Mouse (Mus musculus): ENCODE data around the gene Prokr2. TPM values are rescaled to one million over a fixed set of nuclear protein-coding genes. Genes with fewer than 3 reads are reported as not detected.
A peak's percentile ranks its signal among the peaks of the same experiment; 100 is the strongest.

The Prokr2 gene
- polyA plus RNA-seq, 2 experiments: 1.4 to 4.0 TPM

DNA sequence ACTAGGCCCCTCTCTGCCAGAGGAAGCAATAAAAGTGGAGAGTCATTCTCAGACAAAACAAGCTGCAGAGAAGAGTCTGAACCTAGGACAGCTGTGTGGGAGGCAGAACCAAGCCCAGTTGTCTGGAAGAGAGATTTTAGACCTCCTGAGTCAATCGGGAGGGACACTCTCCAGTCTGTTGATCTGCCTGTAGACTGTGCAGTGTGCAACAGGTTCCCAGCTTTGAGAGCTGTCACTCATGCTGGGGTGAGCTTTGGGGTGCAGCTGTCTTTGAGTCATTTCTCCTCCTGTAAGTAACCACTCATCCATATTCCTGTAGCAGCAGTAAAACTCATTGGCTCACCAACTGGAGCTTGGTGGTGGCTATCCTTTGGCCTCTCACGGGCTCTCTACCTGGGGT lies 33.2 kb upstream of the Prokr2 start:
- no peak overlapping the region for H3K9ac ChIP-seq (ENCODE audit: low read depth, low read length, severe bottlenecking)
- no peak overlapping the region for H3K27ac ChIP-seq (replicated peaks; ENCODE audit: low read depth, low read length)
- no peaks in the 10 kb centered on the region for H3K36me3 ChIP-seq (ENCODE audit: control insufficient read depth, insufficient read depth, low read length)
- no peaks in the 10 kb centered on the region for H3K27me3 ChIP-seq (ENCODE audit: control insufficient read depth, insufficient read depth, low read length)
- no peaks in the 10 kb centered on the region for H3K9me3 ChIP-seq (ENCODE audit: control insufficient read depth, low read length)
- no peak overlapping the region for H3K4me3 ChIP-seq (replicated peaks; ENCODE audit: low read length)
- ATAC-seq (ENCODE audit: low FRiP score, low read depth): peak; percentile 53; the same call in 1 of the 2 replicates
- H3K4me1 ChIP-seq (ENCODE audit: control insufficient read depth, insufficient read depth, low read length): no peaks in the 10 kb centered on the region
- DNase-seq (ENCODE audit: low spot score): no peak
- H3K4me2 ChIP-seq (replicated peaks; ENCODE audit: low read depth, low read length, severe bottlenecking): no peak overlapping the region
- 68% methylated on average over 2 of the region's 2 CpGs for WGBS
- no peak for TF ChIP-seq POLR2A (IDR thresholded peaks at IDR 0.05; ENCODE audit: borderline replicate concordance, extremely low read depth, insufficient read depth, insufficient read length)

DNA sequence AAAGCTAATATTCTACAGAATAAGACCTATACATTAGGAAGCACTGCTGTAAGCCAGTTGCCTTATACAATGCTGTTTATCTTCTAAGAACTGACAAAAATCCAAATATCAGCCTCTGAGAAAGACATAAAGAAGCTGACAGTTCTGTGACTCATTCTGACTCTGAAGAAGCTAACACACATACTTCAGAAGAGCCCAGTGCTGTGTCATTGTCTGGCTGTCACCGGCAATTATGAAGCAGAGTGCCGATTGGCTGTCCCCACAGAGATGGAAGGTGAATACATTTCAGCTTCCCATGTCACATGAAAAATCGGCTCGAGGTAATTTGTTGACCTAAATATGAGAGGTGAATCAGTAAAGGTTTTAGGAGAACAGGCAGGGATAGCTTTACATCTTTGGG lies 24.9 kb upstream of the Prokr2 start:
- no peak overlapping the region for H3K4me2 ChIP-seq (replicated peaks; ENCODE audit: low read depth, low read length, severe bottlenecking)
- H3K36me3 ChIP-seq (ENCODE audit: control insufficient read depth, insufficient read depth, low read length): no peaks in the 10 kb centered on the region
- TF ChIP-seq POLR2A (IDR thresholded peaks at IDR 0.05; ENCODE audit: borderline replicate concordance, extremely low read depth, insufficient read depth, insufficient read length): no peak
- DNase-seq (ENCODE audit: low spot score) (no peak), ATAC-seq (ENCODE audit: low FRiP score, low read depth) (no peak)
- no peaks in the 10 kb centered on the region for H3K9me3 ChIP-seq (ENCODE audit: control insufficient read depth, low read length)
- H3K9ac ChIP-seq (ENCODE audit: low read depth, low read length, severe bottlenecking): no peak overlapping the region
- WGBS: 89% methylated on average over 4 of the region's 4 CpGs
- H3K4me3 ChIP-seq (replicated peaks; ENCODE audit: low read length): no peak overlapping the region
- no peak overlapping the region for H3K27ac ChIP-seq (replicated peaks; ENCODE audit: low read depth, low read length)
- H3K4me1 ChIP-seq (ENCODE audit: control insufficient read depth, insufficient read depth, low read length): no peaks in the 10 kb centered on the region
- no peaks in the 10 kb centered on the region for H3K27me3 ChIP-seq (ENCODE audit: control insufficient read depth, insufficient read depth, low read length)

DNA sequence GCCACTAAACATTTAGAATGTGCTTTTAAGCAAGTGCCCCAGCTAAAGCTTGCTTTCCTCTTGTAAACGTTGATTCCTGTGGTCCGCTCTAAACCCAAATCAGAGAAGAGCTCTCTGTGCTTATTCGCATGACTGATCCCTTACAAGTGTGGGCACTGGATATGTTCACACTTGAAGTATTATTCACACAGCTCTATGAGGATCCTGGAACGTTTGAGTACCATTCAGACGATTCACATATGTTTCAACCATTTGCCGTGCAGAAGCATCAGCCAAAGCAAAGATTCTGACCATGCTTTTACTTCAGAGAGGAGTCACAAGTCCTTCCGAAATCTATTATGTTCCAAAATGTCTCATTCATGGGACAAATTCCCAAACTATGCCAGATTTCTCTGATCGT lies 12.9 kb upstream of the Prokr2 start:
- Histone ChIP-seq H3K9ac (ENCODE audit: low read depth, low read length, severe bottlenecking) (no peak overlapping the region), H3K27ac (replicated peaks; ENCODE audit: low read depth, low read length) (no peak overlapping the region), H3K4me1 (ENCODE audit: control insufficient read depth, insufficient read depth, low read length) (0 out of 2 replicates have a peak, but pooled peaks cover 4% of the 10 kb centered on the region), H3K4me2 (replicated peaks; ENCODE audit: low read depth, low read length, severe bottlenecking) (no peak overlapping the region), H3K4me3 (replicated peaks; ENCODE audit: low read length) (no peak overlapping the region), H3K9me3 (ENCODE audit: control insufficient read depth, low read length) (peaks cover 11% of the 10 kb centered on the region), H3K27me3 (ENCODE audit: control insufficient read depth, insufficient read depth, low read length) (no peaks in the 10 kb centered on the region), H3K36me3 (ENCODE audit: control insufficient read depth, insufficient read depth, low read length) (no peaks in the 10 kb centered on the region)
- 81% methylated on average over 8 of the region's 8 CpGs for WGBS
- DNase-seq (ENCODE audit: low spot score) (no peak), ATAC-seq (ENCODE audit: low FRiP score, low read depth) (no peak)
- no peak for TF ChIP-seq POLR2A (IDR thresholded peaks at IDR 0.05; ENCODE audit: borderline replicate concordance, extremely low read depth, insufficient read depth, insufficient read length)

GRCm38 (mm10) chr2:132395753-132396152 lies 10.5 kb upstream of the Prokr2 start:
- 0 out of 2 replicates have a peak, but pooled peaks cover 4% of the 10 kb centered on the region for H3K4me1 ChIP-seq (ENCODE audit: control insufficient read depth, insufficient read depth, low read length)
- H3K27me3 ChIP-seq (ENCODE audit: control insufficient read depth, insufficient read depth, low read length): no peaks in the 10 kb centered on the region
- ATAC-seq (ENCODE audit: low FRiP score, low read depth): peak; percentile 85
- 0 out of 2 replicates have a peak overlapping the region, but pooled peaks have one; percentile 53 for H3K27ac ChIP-seq (replicated peaks; ENCODE audit: low read depth, low read length)
- 7% methylated on average over 1 of the region's 1 CpGs for WGBS
- DNase-seq (ENCODE audit: low spot score): peak; percentile 63
- TF ChIP-seq POLR2A (IDR thresholded peaks at IDR 0.05; ENCODE audit: borderline replicate concordance, extremely low read depth, insufficient read depth, insufficient read length): no peak
- no peak overlapping the region for H3K4me3 ChIP-seq (replicated peaks; ENCODE audit: low read length)
- H3K4me2 ChIP-seq (replicated peaks; ENCODE audit: low read depth, low read length, severe bottlenecking): no peak overlapping the region
- no peak overlapping the region for H3K9ac ChIP-seq (ENCODE audit: low read depth, low read length, severe bottlenecking)
- peaks cover 11% of the 10 kb centered on the region for H3K9me3 ChIP-seq (ENCODE audit: control insufficient read depth, low read length)
- no peaks in the 10 kb centered on the region for H3K36me3 ChIP-seq (ENCODE audit: control insufficient read depth, insufficient read depth, low read length)

DNA sequence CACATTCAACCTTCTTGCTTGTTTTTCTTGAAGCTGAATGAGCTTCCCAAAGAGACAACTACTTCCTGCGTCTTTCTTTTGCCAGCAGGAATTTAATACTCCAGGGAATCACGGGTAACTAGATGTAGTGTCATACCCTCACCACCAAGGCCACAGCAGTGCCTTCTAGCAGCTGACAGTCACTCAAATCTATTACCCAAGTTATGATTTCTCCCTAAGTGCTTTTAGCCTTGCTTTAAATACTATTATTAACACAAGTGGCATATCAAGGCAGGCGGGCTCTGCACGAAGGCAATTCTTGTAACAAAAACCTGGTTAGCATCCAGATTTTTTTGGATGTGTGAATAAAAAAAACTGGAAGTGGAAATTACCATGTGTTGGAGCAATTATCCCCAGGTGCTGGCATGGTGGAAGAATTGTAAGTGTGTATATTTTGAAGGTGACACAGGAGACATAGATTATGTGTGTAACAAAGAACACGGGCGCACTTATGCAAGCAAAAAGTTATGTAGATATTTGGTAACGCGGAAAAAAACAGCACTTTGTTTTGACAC lies 5.4 kb upstream of the Prokr2 start:
- H3K4me2 ChIP-seq (replicated peaks; ENCODE audit: low read depth, low read length, severe bottlenecking): no peak overlapping the region
- no peak overlapping the region for H3K4me3 ChIP-seq (replicated peaks; ENCODE audit: low read length)
- DNase-seq (ENCODE audit: low spot score) (no peak), ATAC-seq (ENCODE audit: low FRiP score, low read depth) (no peak)
- H3K9ac ChIP-seq (ENCODE audit: low read depth, low read length, severe bottlenecking): no peak overlapping the region
- 67% methylated on average over 8 of the region's 8 CpGs for WGBS
- H3K9me3 ChIP-seq (ENCODE audit: control insufficient read depth, low read length): no peaks in the 10 kb centered on the region
- TF ChIP-seq POLR2A (IDR thresholded peaks at IDR 0.05; ENCODE audit: borderline replicate concordance, extremely low read depth, insufficient read depth, insufficient read length): no peak
- no peaks in the 10 kb centered on the region for H3K36me3 ChIP-seq (ENCODE audit: control insufficient read depth, insufficient read depth, low read length)
- H3K4me1 ChIP-seq (ENCODE audit: control insufficient read depth, insufficient read depth, low read length): 0 out of 2 replicates have a peak, but pooled peaks cover 4% of the 10 kb centered on the region
- no peak overlapping the region for H3K27ac ChIP-seq (replicated peaks; ENCODE audit: low read depth, low read length)
- no peaks in the 10 kb centered on the region for H3K27me3 ChIP-seq (ENCODE audit: control insufficient read depth, insufficient read depth, low read length)

Data from limb, embryonic 14.5 days (tissue).